Mouse (Mus musculus) CH12.LX (cell line): ENCODE results near the gene Il6ra. TPM values are rescaled to one million over a fixed set of nuclear protein-coding genes. Genes with fewer than 3 reads are reported as not detected.
A peak's percentile ranks its signal among the peaks of the same experiment; 100 is the strongest.

ENCODE experiments used
- DNase-seq: peaks from one replicate; pipeline ENCODE4 v3.0.0-alpha.2; 2013; ENCODE audit errors: extremely low read depth
- H3K27ac ChIP-seq: 2 replicates; pipeline ENCODE4 v1.5.1; 2012; ENCODE audit warnings: low read depth, mild to moderate bottlenecking, control low read depth, moderate library complexity; ENCODE audit not compliant: insufficient read depth
- H3K27me3 ChIP-seq: replicated peaks from 2 replicates; pipeline ENCODE3; 2012; ENCODE audit warnings: inconsistent platforms
- H3K36me3 ChIP-seq, 2 experiments: replicated peaks in 1 of 2; 2 replicates each; pipeline versions ENCODE3 to v1.6.1; 2012; ENCODE audit warnings: inconsistent platforms in 1 of 2, low read length in 1 of 2, mild to moderate bottlenecking in 1 of 2, mixed read lengths in 1 of 2, moderate library complexity in 1 of 2; ENCODE audit not compliant: control insufficient read depth in 1 of 2, insufficient read depth in 1 of 2
- H3K4me1 ChIP-seq, 2 experiments: 2 replicates each; pipeline ENCODE4 v1.6.1; 2012; ENCODE audit warnings: inconsistent platforms in 1 of 2, moderate library complexity in 1 of 2; ENCODE audit not compliant: insufficient read depth in 2 of 2, control insufficient read depth in 1 of 2
- H3K4me2 ChIP-seq: 2 replicates; pipeline ENCODE4 v1.6.1; 2012; ENCODE audit warnings: low read depth, mild to moderate bottlenecking, control low read depth; ENCODE audit not compliant: poor library complexity, insufficient read depth, severe bottlenecking
- H3K4me3 ChIP-seq, 3 experiments: fragments of 150-350 bp in 1 of 3; sonication (generic) in 1 of 3; replicated peaks in 1 of 3; 2 replicates each; pipeline versions ENCODE3 to v1.5.1; 2011 to 2012; ENCODE audit warnings: low read depth in 2 of 3, low read length in 2 of 3, mild to moderate bottlenecking in 2 of 3, moderate library complexity in 2 of 3, control low read depth in 1 of 3, improper control_type of control experiment in 1 of 3, inconsistent platforms in 1 of 3, mixed read lengths in 1 of 3; ENCODE audit not compliant: poor library complexity in 1 of 3
- H3K79me2 ChIP-seq: replicated peaks from 2 replicates; pipeline ENCODE4 v1.6.1; 2012; ENCODE audit warnings: mild to moderate bottlenecking, moderate library complexity; ENCODE audit not compliant: control insufficient read depth, poor library complexity, insufficient read depth, severe bottlenecking; ENCODE audit errors: extremely low read depth
- H3K9ac ChIP-seq: 2 replicates; pipeline ENCODE4 v1.6.1; 2012; ENCODE audit warnings: low read depth, mild to moderate bottlenecking, control low read depth, moderate library complexity; ENCODE audit not compliant: insufficient read depth
- H3K9me3 ChIP-seq: replicated peaks from 2 replicates; pipeline ENCODE3; 2012; ENCODE audit warnings: low read length, inconsistent platforms, mixed read lengths
- BHLHE40 ChIP-seq: IDR thresholded peaks from 2 replicates; pipeline ENCODE4 v1.6.1; 2011; ENCODE audit warnings: mild to moderate bottlenecking, low read depth, low read length, improper control_type of control experiment
- CHD2 ChIP-seq: IDR thresholded peaks from 2 replicates; pipeline ENCODE4 v1.6.1; 2011; ENCODE audit warnings: low read length, improper control_type of control experiment
- CTCF ChIP-seq, 2 experiments: IDR thresholded peaks in 1 of 2; conservative IDR thresholded peaks in 1 of 2; 2 replicates each; pipeline ENCODE4 v1.5.1; 2011 to 2012; ENCODE audit warnings: low read depth in 2 of 2, low read length in 2 of 2, improper control_type of control experiment in 1 of 2, inconsistent platforms in 1 of 2, mild to moderate bottlenecking in 1 of 2, moderate library complexity in 1 of 2
- ETS1 ChIP-seq: conservative IDR thresholded peaks from 2 replicates; pipeline ENCODE4 v1.6.1; 2012; ENCODE audit warnings: low read depth, mild to moderate bottlenecking, inconsistent platforms, low read length, improper control_type of control experiment, moderate library complexity
- HCFC1 ChIP-seq: IDR thresholded peaks from 2 replicates; pipeline ENCODE4 v1.6.1; 2012; ENCODE audit warnings: low read depth, mild to moderate bottlenecking, inconsistent platforms, low read length, improper control_type of control experiment
- IRF4 ChIP-seq: IDR thresholded peaks from 2 replicates; pipeline ENCODE4 v1.6.1; 2014; ENCODE audit warnings: low read depth, mild to moderate bottlenecking, inconsistent platforms, low read length, improper control_type of control experiment
- JUN ChIP-seq: IDR thresholded peaks from 2 replicates; pipeline ENCODE4 v1.6.1; 2011; ENCODE audit warnings: low read depth, mild to moderate bottlenecking, low read length, improper control_type of control experiment, moderate library complexity; ENCODE audit not compliant: insufficient read depth
- JUND ChIP-seq: conservative IDR thresholded peaks from 2 replicates; pipeline ENCODE4 v1.6.1; 2011; ENCODE audit warnings: low read depth, low read length, improper control_type of control experiment
- KAT2A ChIP-seq: IDR thresholded peaks from 2 replicates; pipeline ENCODE4 v1.6.1; 2012; ENCODE audit warnings: low read length, improper control_type of control experiment, inconsistent platforms; ENCODE audit not compliant: insufficient replicate concordance
- MAX ChIP-seq: IDR thresholded peaks from 2 replicates; pipeline ENCODE4 v1.6.1; 2011; ENCODE audit warnings: low read length, improper control_type of control experiment
- MEF2A ChIP-seq: IDR thresholded peaks from 2 replicates; pipeline ENCODE4 v1.6.1; 2014; ENCODE audit warnings: low read depth, mild to moderate bottlenecking, inconsistent platforms, low read length, improper control_type of control experiment, borderline replicate concordance
- NELFE ChIP-seq: IDR thresholded peaks from 2 replicates; pipeline ENCODE4 v1.6.1; 2011; ENCODE audit warnings: low read depth, low read length, improper control_type of control experiment
- PAX5 ChIP-seq: IDR thresholded peaks from 2 replicates; pipeline ENCODE4 v1.6.1; 2012; ENCODE audit warnings: low read length, inconsistent platforms, mixed read lengths
- POLR2AphosphoS2 ChIP-seq: IDR thresholded peaks from 2 replicates; pipeline ENCODE4 v1.6.1; 2011; ENCODE audit warnings: low read depth, low read length, improper control_type of control experiment
- RAD21 ChIP-seq: IDR thresholded peaks from 2 replicates; pipeline ENCODE4 v1.6.1; 2011; ENCODE audit warnings: low read depth, mild to moderate bottlenecking, low read length, improper control_type of control experiment, moderate library complexity
- SIN3A ChIP-seq: IDR thresholded peaks from 2 replicates; pipeline ENCODE4 v1.6.1; 2012; ENCODE audit warnings: low read length, improper control_type of control experiment, inconsistent platforms
- USF2 ChIP-seq: conservative IDR thresholded peaks from 2 replicates; pipeline ENCODE4 v1.6.1; 2011; ENCODE audit warnings: low read depth, low read length, improper control_type of control experiment
- ZKSCAN1 ChIP-seq: IDR thresholded peaks from 2 replicates; pipeline ENCODE4 v1.6.1; 2012; ENCODE audit warnings: low read depth, inconsistent platforms, low read length, improper control_type of control experiment, borderline replicate concordance
- ZMIZ1 ChIP-seq: IDR thresholded peaks from 2 replicates; pipeline ENCODE4 v1.6.1; 2012; ENCODE audit warnings: low read depth, mild to moderate bottlenecking, inconsistent platforms, low read length, improper control_type of control experiment
- ZNF384 ChIP-seq: IDR thresholded peaks from 2 replicates; pipeline ENCODE4 v1.6.1; 2012; ENCODE audit warnings: low read depth, low read length, improper control_type of control experiment, inconsistent platforms
- dilution Hi-C: fragments of 300-500 bp; cut with MboI; formaldehyde crosslinking; loops from 2 replicates; pipeline ENCODE4 v1.14.3; 2020; ENCODE audit warnings: low sequenced_read_pairs; ENCODE audit not compliant: extremely low pct_unique_long_range_greater_than_20kb, extremely low pct_ligation_motif_present
- in situ Hi-C: fragments of 300-500 bp; cut with MboI; formaldehyde crosslinking; loops from 3 replicates; pipeline ENCODE4 v1.14.3; 2019; ENCODE audit warnings: low sequenced_read_pairs, low pct_ligation_motif_present, low pct_unique_long_range_greater_than_20kb, mixed read lengths
- polyA plus RNA-seq: library from polyadenylated mRNA; unstranded; fragments of >175 nt; gene quantifications from 2 replicates; pipeline ENCODE4 v1.2.1, GENCODE M21; 2012; ENCODE audit warnings: low read depth; ENCODE audit not compliant: insufficient read length
- total RNA-seq, 2 experiments: library from RNA; depleted of rRNA; stranded (reverse); fragments of 300-350 nt in 1 of 2; fragments of >200 nt in 1 of 2; gene quantifications; 2 replicates each; pipeline ENCODE4 v1.2.3; 2012 to 2014

The Il6ra gene
- total and polyA plus RNA-seq, 3 experiments, result 1.4 to 4.8 (median 1.6) TPM

GRCm38 (mm10) chr3:89848083-89848482 is 64.9 kb downstream of the Il6ra start:
- Histone ChIP-seq H3K36me3 (no peaks in the 10 kb centered on the region), H3K4me2 (no peak overlapping the region), H3K27ac (no peak overlapping the region), H3K9me3 (peaks cover 2% of the 10 kb centered on the region), H3K9ac (no peak overlapping the region), H3K79me2 (no peaks in the 10 kb centered on the region), H3K4me1 (peaks cover 2 to 6% of the 10 kb centered on the region in 2 experiments; a peak in 3 of 4 replicates), H3K27me3 (no peaks in the 10 kb centered on the region), H3K4me3 (no peak overlapping the region)
- TF ChIP-seq MAX, result no peak
- dilution Hi-C loops, result no loop called here
- in situ Hi-C loops, result no loop called here
- DNase-seq, result no peak

DNA sequence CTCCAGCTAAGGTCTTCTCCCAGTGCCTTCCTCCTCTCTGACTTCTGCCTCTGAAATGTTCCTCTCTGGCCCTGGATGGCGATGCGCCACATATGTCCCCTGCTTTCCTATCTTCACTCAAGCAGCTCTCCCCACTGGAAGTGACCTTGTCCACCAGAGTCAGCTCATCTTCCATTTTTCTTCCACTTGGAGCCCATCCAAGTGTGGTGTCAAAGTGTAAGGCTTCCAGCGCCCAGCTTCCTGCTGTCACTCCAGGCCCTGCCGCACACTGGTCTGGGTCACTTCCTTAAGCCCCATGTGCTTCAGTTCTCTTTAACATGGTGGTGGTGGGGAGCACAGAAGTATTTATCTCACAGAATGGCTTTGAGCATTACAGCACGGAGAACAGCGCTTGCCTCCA is 65.4 kb downstream of the Il6ra start:
- TF ChIP-seq ETS1 (no peak), BHLHE40 (no peak), ZKSCAN1 (no peak), PAX5 (no peak), MAX (no peak)
- dilution Hi-C loops (no loop called here), in situ Hi-C loops (no loop called here)
- DNase-seq, result no peak
- Histone ChIP-seq H3K4me3 (no peak overlapping the region), H3K9me3 (peaks cover 2% of the 10 kb centered on the region), H3K4me1 (peaks cover 4 to 10% of the 10 kb centered on the region in 2 experiments; a peak in 3 of 4 replicates), H3K79me2 (no peaks in the 10 kb centered on the region), H3K27ac (no peak overlapping the region), H3K36me3 (no peaks in the 10 kb centered on the region), H3K27me3 (no peaks in the 10 kb centered on the region), H3K9ac (no peak overlapping the region), H3K4me2 (no peak overlapping the region)

DNA sequence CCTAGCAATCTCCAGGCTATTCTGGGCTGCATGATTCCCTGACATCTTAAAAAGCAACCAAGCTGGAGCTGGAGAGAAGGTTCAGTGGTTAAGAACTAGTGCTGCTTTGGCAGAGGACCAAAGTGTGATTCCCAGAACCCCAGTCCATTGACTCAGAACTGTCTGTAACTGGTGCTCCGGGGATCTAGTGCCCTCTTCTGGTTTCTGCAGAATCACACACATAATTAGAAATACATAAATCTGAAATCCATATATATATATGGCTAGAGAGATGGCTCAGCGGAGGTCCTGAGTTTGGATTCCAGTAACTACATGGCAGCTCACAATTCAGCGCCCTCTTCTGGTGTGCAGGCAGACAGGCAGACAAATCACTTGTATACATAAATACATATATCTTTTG is 65.9 kb downstream of the Il6ra start:
- H3K4me3 ChIP-seq, result no peak overlapping the region
- TF ChIP-seq ETS1, result no peak
- peak in 1 of 2 experiments; percentile 22; a peak in 1 of 4 replicates for TF ChIP-seq CTCF (conservative IDR thresholded peaks at IDR 0.05 in 1 of 2, IDR thresholded peaks at IDR 0.05 in 1 of 2; ENCODE audit: low read depth in 2 of 2, low read length in 2 of 2)
- no peak for TF ChIP-seq POLR2AphosphoS2
- peaks cover 4% of the 10 kb centered on the region for H3K9me3 ChIP-seq
- H3K27ac ChIP-seq, result no peak overlapping the region
- H3K36me3 ChIP-seq, result no peaks in the 10 kb centered on the region
- DNase-seq, result no peak
- H3K4me2 ChIP-seq, result no peak overlapping the region
- H3K79me2 ChIP-seq, result no peaks in the 10 kb centered on the region
- no peak overlapping the region for H3K9ac ChIP-seq
- peaks cover 4 to 11% of the 10 kb centered on the region in 2 experiments; a peak in 3 of 4 replicates for H3K4me1 ChIP-seq
- in situ Hi-C loops (no loop called here), dilution Hi-C loops (no loop called here)
- H3K27me3 ChIP-seq, result no peaks in the 10 kb centered on the region

DNA sequence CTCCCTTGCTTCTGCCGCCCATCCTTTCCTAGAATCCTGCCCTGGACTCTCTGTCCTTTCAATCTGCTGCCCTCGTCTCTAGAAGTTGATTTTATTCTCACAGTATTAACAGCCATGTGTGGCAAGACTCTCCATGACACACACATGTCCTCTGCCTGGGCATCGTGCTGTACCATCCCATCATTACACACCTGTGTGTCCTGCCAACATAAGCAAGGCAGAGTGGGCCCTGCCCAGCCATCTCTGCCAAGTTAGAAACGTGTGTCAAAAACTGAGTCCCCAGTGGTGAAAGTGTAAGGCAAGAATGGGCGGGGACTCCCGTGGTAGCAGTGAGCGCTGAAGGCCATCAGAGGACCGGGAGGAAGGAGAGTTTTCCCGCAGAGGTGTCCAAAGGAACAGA is 67.2 kb downstream of the Il6ra start:
- in situ Hi-C loops, result no loop called here
- peaks cover 4% of the 10 kb centered on the region for H3K9me3 ChIP-seq
- no peak overlapping the region for H3K4me3 ChIP-seq
- no peak overlapping the region for H3K4me2 ChIP-seq
- no peaks in the 10 kb centered on the region for H3K79me2 ChIP-seq
- dilution Hi-C loops, result no loop called here
- H3K4me1 ChIP-seq, result peaks cover 4 to 11% of the 10 kb centered on the region in 2 experiments; a peak in 3 of 4 replicates
- DNase-seq, result no peak
- H3K9ac ChIP-seq, result no peak overlapping the region
- no peaks in the 10 kb centered on the region for H3K36me3 ChIP-seq
- no peak overlapping the region for H3K27ac ChIP-seq
- H3K27me3 ChIP-seq, result no peaks in the 10 kb centered on the region
- TF ChIP-seq ZNF384 (no peak), NELFE (no peak), SIN3A (no peak), JUND (no peak), MAX (no peak), KAT2A (no peak), USF2 (no peak), JUN (no peak), ZMIZ1 (no peak), MEF2A (no peak), IRF4 (no peak), CHD2 (no peak), RAD21 (no peak), HCFC1 (no peak)
